Mouse (Mus musculus) embryonic fibroblast, embryonic 13.5 days (primary cell): Measurements from ENCODE around the gene Itsn1.

ENCODE experiments used
- CTCF ChIP-seq: IDR thresholded peaks from 2 replicates; pipeline ENCODE4 v1.5.1; 2011; ENCODE audit warnings: mild to moderate bottlenecking, control low read depth, low read length, moderate library complexity, borderline replicate concordance; ENCODE audit not compliant: insufficient read depth
- POLR2A ChIP-seq: IDR thresholded peaks from 2 replicates; pipeline ENCODE4 v1.6.1; 2011; ENCODE audit warnings: low read depth, mild to moderate bottlenecking, control low read depth, low read length, moderate library complexity

DNA sequence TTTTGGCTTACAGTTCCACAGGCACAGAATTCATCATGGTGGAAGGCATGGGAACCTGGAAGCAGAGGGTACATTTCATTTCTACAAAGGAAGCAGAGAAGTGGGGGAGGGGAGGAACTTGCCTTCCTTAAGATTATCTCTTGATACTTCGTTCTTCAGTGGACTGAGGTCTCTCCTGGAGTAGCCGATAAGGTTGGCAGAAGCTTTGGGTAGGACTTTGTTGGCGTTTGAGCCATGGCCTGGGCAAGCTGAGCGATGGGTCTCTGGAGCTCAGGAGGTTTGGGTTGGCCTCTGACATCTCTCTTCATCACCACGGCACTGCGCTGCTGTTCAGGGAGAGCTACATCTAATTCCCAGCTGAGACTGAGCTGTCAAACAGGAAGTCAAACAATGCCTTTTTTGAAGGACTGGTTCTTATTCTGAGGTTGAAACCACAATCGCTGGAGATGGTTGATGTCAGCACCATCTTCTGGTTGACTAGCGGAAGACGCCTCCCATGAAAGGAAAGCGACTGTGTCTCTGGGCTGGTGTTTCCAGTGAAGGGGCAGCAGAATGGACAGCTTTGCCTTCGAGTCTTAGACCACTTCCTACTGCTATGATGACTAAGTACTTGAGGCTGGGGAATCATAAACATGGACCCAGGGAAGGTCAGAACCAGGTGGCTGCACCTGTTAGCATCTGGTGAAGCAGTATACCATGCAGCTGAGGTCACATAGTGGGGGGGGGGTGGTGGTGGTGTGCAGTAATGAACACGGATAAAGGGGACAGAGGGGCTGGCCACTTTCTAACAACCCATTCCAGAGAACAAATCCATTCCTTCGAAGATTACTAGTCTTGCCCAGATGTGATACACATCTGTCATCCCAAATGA, 235.5 kb downstream of the Itsn1 start:
- TF ChIP-seq POLR2A (no peak), CTCF (no peak)
